Mouse (Mus musculus) small intestine, adult 2 months (tissue): ENCODE results near the gene Polq.

Source experiments
- CTCF ChIP-seq: fragments of 200-500 bp; IDR thresholded peaks from 2 replicates; pipeline ENCODE4 v1.5.1; 2012; ENCODE audit warnings: low read depth, mild to moderate bottlenecking, control low read depth, inconsistent platforms, low read length, moderate library complexity, mixed read lengths; ENCODE audit not compliant: insufficient replicate concordance, insufficient read length; ENCODE audit errors: extremely low read depth
- POLR2A ChIP-seq: fragments of 200-500 bp; IDR thresholded peaks from 2 replicates; pipeline ENCODE4 v1.6.1; 2012; ENCODE audit warnings: low read depth, mild to moderate bottlenecking, control low read depth, inconsistent platforms, low read length, moderate library complexity

- no peak for TF ChIP-seq POLR2A
- no peak for TF ChIP-seq CTCF
These were observed 21.5 kb upstream of the Polq start, which contains the start of gene Fbxo40 for GRCm38 (mm10) chr16:36989999-36990625.
